Mouse (Mus musculus): ENCODE measurements at regions not wholly inside any gene's neighbourhood (a gene's known extent, or its start where the extent isn't known, plus 50 kb on each side); places are given as distances from the start of the nearest gene placed in this dataset.

GRCm38 (mm10) chr9:79213364-79213763 lies 505.3 kb downstream of the Col12a1 start:
- H3K36me3 ChIP-seq: no peaks in the 10 kb centered on the region
- no peaks in the 10 kb centered on the region for H3K9me3 ChIP-seq (replicated peaks)
- H3K4me1 ChIP-seq: no peaks in the 10 kb centered on the region
- H3K4me3 ChIP-seq: no peak overlapping the region
- H3K27ac ChIP-seq (replicated peaks): no peak overlapping the region
- no peak for DNase-seq (ENCODE audit: low spot score)
- no peaks in the 10 kb centered on the region for H3K27me3 ChIP-seq (ENCODE audit: low read depth, poor library complexity, severe bottlenecking)
- WGBS: 51% methylated on average over 6 of the region's 6 CpGs

GRCm38 (mm10) chr9:79215986-79216385 lies 502.6 kb downstream of the Col12a1 start:
- Histone ChIP-seq H3K36me3 (no peaks in the 10 kb centered on the region), H3K27ac (replicated peaks) (no peak overlapping the region), H3K4me3 (no peak overlapping the region), H3K4me1 (no peaks in the 10 kb centered on the region), H3K27me3 (ENCODE audit: low read depth, poor library complexity, severe bottlenecking) (no peaks in the 10 kb centered on the region), H3K9me3 (replicated peaks) (no peaks in the 10 kb centered on the region)
- no peak for DNase-seq (ENCODE audit: low spot score)
- 63% methylated on average over 3 of the region's 3 CpGs for WGBS

- H3K27me3 ChIP-seq (ENCODE audit: low read depth, poor library complexity, severe bottlenecking): no peaks in the 10 kb centered on the region
- WGBS: 81% methylated on average over 2 of the region's 2 CpGs
- H3K36me3 ChIP-seq: no peaks in the 10 kb centered on the region
- no peaks in the 10 kb centered on the region for H3K4me1 ChIP-seq
- H3K9me3 ChIP-seq (replicated peaks): no peaks in the 10 kb centered on the region
- H3K4me3 ChIP-seq: no peak overlapping the region
- H3K27ac ChIP-seq (replicated peaks): no peak overlapping the region
- no peak for DNase-seq (ENCODE audit: low spot score)
Observed at GRCm38 (mm10) chr9:79216432-79216831, 502.2 kb downstream of the Col12a1 start.

GRCm38 (mm10) chr9:79233081-79233480 lies 485.6 kb downstream of the Col12a1 start:
- H3K4me1 ChIP-seq: no peaks in the 10 kb centered on the region
- DNase-seq (ENCODE audit: low spot score): no peak
- H3K9me3 ChIP-seq (replicated peaks): no peaks in the 10 kb centered on the region
- no peaks in the 10 kb centered on the region for H3K36me3 ChIP-seq
- H3K27me3 ChIP-seq (ENCODE audit: low read depth, poor library complexity, severe bottlenecking): no peaks in the 10 kb centered on the region
- no peak overlapping the region for H3K27ac ChIP-seq (replicated peaks)
- WGBS: 73% methylated on average over 3 of the region's 3 CpGs
- H3K4me3 ChIP-seq: no peak overlapping the region

GRCm38 (mm10) chr9:79233751-79234150 lies 484.9 kb downstream of the Col12a1 start:
- no peaks in the 10 kb centered on the region for H3K36me3 ChIP-seq
- no peaks in the 10 kb centered on the region for H3K9me3 ChIP-seq (replicated peaks)
- no peaks in the 10 kb centered on the region for H3K27me3 ChIP-seq (ENCODE audit: low read depth, poor library complexity, severe bottlenecking)
- WGBS: 79% methylated on average over 1 of the region's 1 CpGs
- no peaks in the 10 kb centered on the region for H3K4me1 ChIP-seq
- H3K4me3 ChIP-seq: no peak overlapping the region
- no peak for DNase-seq (ENCODE audit: low spot score)
- no peak overlapping the region for H3K27ac ChIP-seq (replicated peaks)

- no peak for DNase-seq (ENCODE audit: low spot score)
- Histone ChIP-seq H3K4me1 (no peaks in the 10 kb centered on the region), H3K9me3 (replicated peaks) (no peaks in the 10 kb centered on the region), H3K36me3 (no peaks in the 10 kb centered on the region), H3K4me3 (no peak overlapping the region), H3K27ac (replicated peaks) (no peak overlapping the region), H3K27me3 (ENCODE audit: low read depth, poor library complexity, severe bottlenecking) (no peaks in the 10 kb centered on the region)
- 90% methylated on average over 13 of the region's 13 CpGs for WGBS
Observed at GRCm38 (mm10) chr9:79269646-79270213, 448.9 kb downstream of the Col12a1 start.

GRCm38 (mm10) chr9:79270256-79270655 lies 448.4 kb downstream of the Col12a1 start:
- Histone ChIP-seq H3K27me3 (ENCODE audit: low read depth, poor library complexity, severe bottlenecking) (no peaks in the 10 kb centered on the region), H3K36me3 (no peaks in the 10 kb centered on the region), H3K27ac (replicated peaks) (no peak overlapping the region), H3K4me1 (no peaks in the 10 kb centered on the region), H3K9me3 (replicated peaks) (no peaks in the 10 kb centered on the region), H3K4me3 (no peak overlapping the region)
- WGBS: 82% methylated on average over 2 of the region's 2 CpGs
- DNase-seq (ENCODE audit: low spot score): no peak

- H3K27me3 ChIP-seq (ENCODE audit: low read depth, poor library complexity, severe bottlenecking): no peaks in the 10 kb centered on the region
- no peak for DNase-seq (ENCODE audit: low spot score)
- H3K4me3 ChIP-seq: no peak overlapping the region
- no peaks in the 10 kb centered on the region for H3K9me3 ChIP-seq (replicated peaks)
- WGBS: 88% methylated on average over 3 of the region's 3 CpGs
- no peaks in the 10 kb centered on the region for H3K4me1 ChIP-seq
- H3K27ac ChIP-seq (replicated peaks): no peak overlapping the region
- H3K36me3 ChIP-seq: no peaks in the 10 kb centered on the region
Observed at GRCm38 (mm10) chr9:79287849-79288248, 430.8 kb downstream of the Col12a1 start.

GRCm38 (mm10) chr9:79295306-79295705 lies 423.3 kb downstream of the Col12a1 start:
- Histone ChIP-seq H3K9me3 (replicated peaks) (no peaks in the 10 kb centered on the region), H3K27ac (replicated peaks) (no peak overlapping the region), H3K27me3 (ENCODE audit: low read depth, poor library complexity, severe bottlenecking) (no peaks in the 10 kb centered on the region), H3K4me1 (no peaks in the 10 kb centered on the region), H3K4me3 (no peak overlapping the region), H3K36me3 (no peaks in the 10 kb centered on the region)
- 76% methylated on average over 3 of the region's 3 CpGs for WGBS
- no peak for DNase-seq (ENCODE audit: low spot score)

- no peak overlapping the region for H3K4me3 ChIP-seq
- no peak for DNase-seq (ENCODE audit: low spot score)
- no peak overlapping the region for H3K27ac ChIP-seq (replicated peaks)
- H3K9me3 ChIP-seq (replicated peaks): no peaks in the 10 kb centered on the region
- 81% methylated on average over 3 of the region's 3 CpGs for WGBS
- H3K27me3 ChIP-seq (ENCODE audit: low read depth, poor library complexity, severe bottlenecking): no peaks in the 10 kb centered on the region
- H3K4me1 ChIP-seq: no peaks in the 10 kb centered on the region
- H3K36me3 ChIP-seq: no peaks in the 10 kb centered on the region
Observed at GRCm38 (mm10) chr9:79301580-79301979, 417.1 kb downstream of the Col12a1 start.

GRCm38 (mm10) chr9:79310591-79310990 lies 408.0 kb downstream of the Col12a1 start:
- H3K4me1 ChIP-seq: no peaks in the 10 kb centered on the region
- no peaks in the 10 kb centered on the region for H3K27me3 ChIP-seq (ENCODE audit: low read depth, poor library complexity, severe bottlenecking)
- WGBS: 67% methylated on average over 3 of the region's 3 CpGs
- H3K36me3 ChIP-seq: no peaks in the 10 kb centered on the region
- no peak overlapping the region for H3K4me3 ChIP-seq
- no peaks in the 10 kb centered on the region for H3K9me3 ChIP-seq (replicated peaks)
- no peak for DNase-seq (ENCODE audit: low spot score)
- H3K27ac ChIP-seq (replicated peaks): no peak overlapping the region

GRCm38 (mm10) chr9:79317411-79317810 lies 401.2 kb downstream of the Col12a1 start:
- Histone ChIP-seq H3K27me3 (ENCODE audit: low read depth, poor library complexity, severe bottlenecking) (no peaks in the 10 kb centered on the region), H3K4me1 (no peaks in the 10 kb centered on the region), H3K27ac (replicated peaks) (no peak overlapping the region), H3K4me3 (no peak overlapping the region), H3K36me3 (no peaks in the 10 kb centered on the region), H3K9me3 (replicated peaks) (no peaks in the 10 kb centered on the region)
- no peak for DNase-seq (ENCODE audit: low spot score)

GRCm38 (mm10) chr9:79346371-79347096 lies 372.1 kb downstream of the Col12a1 start:
- H3K27ac ChIP-seq (replicated peaks): no peak overlapping the region

More at GRCm38 (mm10) chr9:79346371-79347096, 372.1 kb downstream of the Col12a1 start:
- Histone ChIP-seq H3K36me3 (no peaks in the 10 kb centered on the region), H3K4me1 (no peaks in the 10 kb centered on the region), H3K27me3 (ENCODE audit: low read depth, poor library complexity, severe bottlenecking) (no peaks in the 10 kb centered on the region), H3K9me3 (replicated peaks) (peaks cover 7% of the 10 kb centered on the region; the same call in 1 of the 2 replicates), H3K4me3 (no peak overlapping the region)
- no peak for DNase-seq (ENCODE audit: low spot score)
- WGBS: 91% methylated on average over 15 of the region's 15 CpGs
